Mouse (Mus musculus) T-helper 2 cell (primary cell): ENCODE measurements around the gene Ovol3.
"Not testable (repeated sequence)": the region's sequence is repeated elsewhere in the genome, so short reads cannot be mapped to it uniquely, and the experiment has no call there.

Source experiments
- in situ Hi-C: fragments of 300-600 bp; cut with MboI, MseI; formaldehyde crosslinking; loops from one replicate; pipeline ENCODE4 v1.15.1; 2025; ENCODE audit warnings: high pct_unique_total_duplicates

The Ovol3 gene

GRCm38 (mm10) chr7:30235625-30236024 lies at the start of gene Ovol3:
Ovol3 (minus strand) TSS chr7:30235725.
- in situ Hi-C loops: no loop called here

GRCm38 (mm10) chr7:30282740-30283139 lies 47.2 kb upstream of the Ovol3 start:
- in situ Hi-C loops: no loop called here

GRCm38 (mm10) chr7:30281522-30281921 lies 46.0 kb upstream of the Ovol3 start:
- in situ Hi-C loops: no loop called here

GRCm38 (mm10) chr7:30280670-30281138 lies 45.2 kb upstream of the Ovol3 start:
- in situ Hi-C loops: no loop called here

GRCm38 (mm10) chr7:30279951-30280669 lies 44.6 kb upstream of the Ovol3 start, which contains the start of the genes Thap8 and Wdr62:
Thap8 (plus strand) TSS chr7:30280094.
Wdr62 (minus strand) TSS chr7:30280419.
- in situ Hi-C loops: no loop called here

GRCm38 (mm10) chr7:30279536-30279935 lies 44.0 kb upstream of the Ovol3 start:
- in situ Hi-C loops: no loop called here

GRCm38 (mm10) chr7:30278911-30279310 lies 43.4 kb upstream of the Ovol3 start:
- in situ Hi-C loops: no loop called here

- in situ Hi-C loops: no loop called here
These were observed 38.9 kb upstream of the Ovol3 start for GRCm38 (mm10) chr7:30274383-30274782.

- in situ Hi-C loops: no loop called here
These were observed 34.1 kb upstream of the Ovol3 start for GRCm38 (mm10) chr7:30269641-30270040.

- in situ Hi-C loops: no loop called here
These were observed 31.3 kb upstream of the Ovol3 start for GRCm38 (mm10) chr7:30266780-30267179.

- in situ Hi-C loops: no loop called here
These were observed 30.4 kb upstream of the Ovol3 start for GRCm38 (mm10) chr7:30265935-30266334.

GRCm38 (mm10) chr7:30265531-30265930 lies 30.0 kb upstream of the Ovol3 start:
- in situ Hi-C loops: no loop called here

- in situ Hi-C loops: no loop called here
These were observed 29.5 kb upstream of the Ovol3 start for GRCm38 (mm10) chr7:30265041-30265440.

- in situ Hi-C loops: no loop called here
These were observed 16.7 kb upstream of the Ovol3 start for GRCm38 (mm10) chr7:30251956-30252954.

- in situ Hi-C loops: not testable (repeated sequence)
These were observed 1.8 kb upstream of the Ovol3 start for GRCm38 (mm10) chr7:30237374-30237773.

- in situ Hi-C loops: no loop called here
These were observed 434 bp downstream of the Ovol3 start for GRCm38 (mm10) chr7:30235091-30235490.

GRCm38 (mm10) chr7:30234276-30234858 lies 1.2 kb downstream of the Ovol3 start:
- in situ Hi-C loops: no loop called here

GRCm38 (mm10) chr7:30233387-30233786 lies 2.1 kb downstream of the Ovol3 start:
- in situ Hi-C loops: no loop called here

- in situ Hi-C loops: no loop called here
These were observed 2.8 kb downstream of the Ovol3 start for GRCm38 (mm10) chr7:30232631-30233148.

GRCm38 (mm10) chr7:30231669-30232454 lies 3.7 kb downstream of the Ovol3 start, which contains the start of the genes Polr2i and Tbcb:
Polr2i (plus strand) TSS chr7:30231948.
Tbcb (minus strand) TSS chr7:30232272.
- in situ Hi-C loops: no loop called here

GRCm38 (mm10) chr7:30231328-30231668 lies 4.2 kb downstream of the Ovol3 start:
- in situ Hi-C loops: no loop called here
